Mouse (Mus musculus): ENCODE measurements at regions not wholly inside any gene's neighbourhood (a gene's known extent, or its start where the extent isn't known, plus 50 kb on each side); places are given as distances from the start of the nearest gene placed in this dataset.

DNA sequence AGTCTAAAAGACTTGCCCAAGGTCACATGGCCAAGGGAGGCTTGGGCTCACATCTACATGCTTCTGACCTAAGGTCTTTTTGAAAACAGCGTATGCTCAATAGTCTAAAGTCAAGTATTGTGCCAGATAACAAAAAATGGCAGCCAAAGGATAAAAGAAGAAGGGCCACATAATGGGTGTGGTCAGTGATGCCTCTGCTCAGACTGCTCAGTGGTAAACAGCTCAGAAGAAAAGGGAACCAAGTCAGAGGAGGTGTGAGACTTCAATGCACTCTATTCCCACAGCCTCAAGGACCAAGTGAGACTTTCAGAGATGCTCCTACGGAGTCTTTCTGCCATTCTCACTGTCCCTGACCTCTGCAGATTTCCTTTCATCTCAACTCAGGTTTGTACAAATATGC is 373.5 kb downstream of the H2al1j start:
- Histone ChIP-seq H3K27ac (replicated peaks in 1 of 2; ENCODE audit: control insufficient read depth in 1 of 2, insufficient read depth in 1 of 2, low read depth in 2 of 2, low read length in 2 of 2) (no peak overlapping the region), H3K4me2 (ENCODE audit: low read length) (no peak overlapping the region), H3K27me3 (ENCODE audit: control insufficient read depth, insufficient read depth, low read length) (no peaks in the 10 kb centered on the region), H3K36me3 (ENCODE audit: control insufficient read depth, insufficient read depth, low read length) (no peaks in the 10 kb centered on the region), H3K9me3 (ENCODE audit: control insufficient read depth, low read length) (no peaks in the 10 kb centered on the region), H3K4me3 (ENCODE audit: control insufficient read depth in 1 of 2, insufficient read depth in 1 of 2, low read depth in 1 of 2, low read length in 2 of 2) (no peak overlapping the region), H3K4me1 (ENCODE audit: control insufficient read depth in 2 of 2, insufficient read depth in 2 of 2, low read length in 2 of 2) (no peaks in the 10 kb centered on the region), H3K9ac (ENCODE audit: low read length) (no peak overlapping the region)
- no peak for ATAC-seq (ENCODE audit: insufficient number of reproducible peaks, insufficient read depth, low FRiP score, low read depth)
- 77% methylated on average over 2 of the region's 2 CpGs for WGBS

DNA sequence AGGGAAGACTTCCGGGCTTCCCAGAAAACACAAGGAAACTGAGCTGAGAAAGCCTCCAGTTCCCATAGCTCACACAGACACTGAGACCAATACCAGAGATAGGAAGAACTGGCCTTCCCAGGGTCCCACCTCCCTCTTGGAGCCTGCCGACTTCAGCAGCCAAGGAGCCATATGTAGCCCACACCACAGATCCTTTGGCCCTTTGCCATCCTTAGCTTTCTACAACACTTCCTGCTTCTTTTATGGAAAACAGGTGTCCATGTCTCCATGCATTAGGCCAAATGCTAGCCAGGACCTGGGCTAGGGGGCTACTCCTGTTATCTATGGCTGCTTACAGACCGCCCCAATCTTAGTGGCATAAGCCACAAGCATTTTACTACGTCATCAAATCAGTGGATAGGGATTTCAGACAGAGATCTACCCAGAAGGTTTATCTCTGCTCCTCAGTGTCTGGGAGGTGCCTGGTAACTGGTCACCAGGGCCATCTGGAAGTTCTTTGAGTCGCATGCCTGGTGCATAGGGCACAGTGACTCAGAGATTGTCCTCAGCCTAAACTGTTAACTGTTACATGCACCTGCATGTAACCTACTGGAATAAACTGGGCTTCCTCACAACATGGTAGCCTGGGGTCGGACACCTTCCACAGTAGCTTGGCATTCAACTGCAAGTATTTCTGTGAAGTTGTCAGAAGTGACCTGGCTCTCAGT is 378.4 kb downstream of the H2al1j start:
- H3K27me3 ChIP-seq (ENCODE audit: control insufficient read depth, insufficient read depth, low read length): peaks cover 6% of the 10 kb centered on the region; the same call in 1 of the 2 replicates

DNA sequence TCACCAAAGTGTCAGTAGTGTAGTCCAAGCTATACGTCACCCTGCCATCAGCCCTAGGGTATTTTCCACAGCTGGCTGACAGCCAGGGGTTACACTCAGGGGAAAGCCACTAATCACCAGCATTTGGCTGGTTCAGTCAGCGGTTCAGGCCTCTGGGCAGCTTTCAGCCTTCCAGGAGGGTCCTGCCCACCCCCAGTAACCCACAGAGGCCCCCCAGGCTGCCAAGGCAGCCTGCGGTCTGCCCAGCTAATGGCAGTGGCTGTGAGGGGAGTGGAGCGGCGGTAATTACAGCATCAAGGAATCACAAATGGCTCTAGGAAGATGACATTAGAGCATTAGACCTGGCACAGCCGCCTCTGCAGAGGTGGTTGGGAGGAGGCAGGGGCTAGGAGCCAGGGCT is 379.7 kb downstream of the H2al1j start:
- ATAC-seq (ENCODE audit: insufficient number of reproducible peaks, insufficient read depth, low FRiP score, low read depth): no peak
- Histone ChIP-seq H3K36me3 (ENCODE audit: control insufficient read depth, insufficient read depth, low read length) (no peaks in the 10 kb centered on the region), H3K4me3 (ENCODE audit: control insufficient read depth in 1 of 2, insufficient read depth in 1 of 2, low read depth in 1 of 2, low read length in 2 of 2) (no peak overlapping the region), H3K27ac (replicated peaks in 1 of 2; ENCODE audit: control insufficient read depth in 1 of 2, insufficient read depth in 1 of 2, low read depth in 2 of 2, low read length in 2 of 2) (no peak overlapping the region), H3K4me2 (ENCODE audit: low read length) (no peak overlapping the region), H3K9me3 (ENCODE audit: control insufficient read depth, low read length) (no peaks in the 10 kb centered on the region), H3K4me1 (ENCODE audit: control insufficient read depth in 2 of 2, insufficient read depth in 2 of 2, low read length in 2 of 2) (peaks cover 10 to 11% of the 10 kb centered on the region in 2 experiments; a peak in 2 of 4 replicates), H3K9ac (ENCODE audit: low read length) (no peak overlapping the region), H3K27me3 (ENCODE audit: control insufficient read depth, insufficient read depth, low read length) (peaks cover 6% of the 10 kb centered on the region; the same call in 1 of the 2 replicates)
- WGBS: 59% methylated on average over 6 of the region's 6 CpGs

More for the DNA sequence above, 378.4 kb downstream of the H2al1j start:
- H3K27ac ChIP-seq (replicated peaks in 1 of 2; ENCODE audit: control insufficient read depth in 1 of 2, insufficient read depth in 1 of 2, low read depth in 2 of 2, low read length in 2 of 2): no peak overlapping the region
- H3K4me1 ChIP-seq (ENCODE audit: control insufficient read depth in 2 of 2, insufficient read depth in 2 of 2, low read length in 2 of 2): peaks cover 10 to 11% of the 10 kb centered on the region in 2 experiments; a peak in 2 of 4 replicates
- WGBS: 68% methylated on average over 6 of the region's 6 CpGs
- no peak overlapping the region for H3K4me2 ChIP-seq (ENCODE audit: low read length)
- no peak overlapping the region for H3K9ac ChIP-seq (ENCODE audit: low read length)
- H3K36me3 ChIP-seq (ENCODE audit: control insufficient read depth, insufficient read depth, low read length): no peaks in the 10 kb centered on the region
- no peaks in the 10 kb centered on the region for H3K9me3 ChIP-seq (ENCODE audit: control insufficient read depth, low read length)
- ATAC-seq (ENCODE audit: insufficient number of reproducible peaks, insufficient read depth, low FRiP score, low read depth): no peak
- no peak overlapping the region for H3K4me3 ChIP-seq (ENCODE audit: control insufficient read depth in 1 of 2, insufficient read depth in 1 of 2, low read depth in 1 of 2, low read length in 2 of 2)

DNA sequence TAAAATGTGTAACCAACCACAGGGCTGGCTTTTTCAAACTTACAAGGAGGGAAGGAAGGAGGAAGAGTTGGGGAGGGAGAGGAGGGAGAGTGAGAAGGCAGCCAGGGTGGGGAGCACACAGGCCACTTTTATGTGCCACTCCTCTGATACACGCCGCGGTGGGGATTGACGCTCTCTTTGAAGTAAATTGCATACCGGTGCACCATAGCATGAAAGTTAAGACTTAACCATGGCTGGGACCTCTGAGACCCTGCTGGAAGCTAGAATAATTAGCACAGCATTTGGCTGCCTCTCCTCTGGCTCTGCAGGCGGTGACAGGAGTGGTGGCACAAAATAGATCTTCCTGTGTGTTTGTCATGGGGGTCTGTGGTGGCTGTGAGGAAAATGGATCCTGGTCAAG is 380.7 kb downstream of the H2al1j start:
- peaks cover 10 to 11% of the 10 kb centered on the region in 2 experiments; a peak in 2 of 4 replicates for H3K4me1 ChIP-seq (ENCODE audit: control insufficient read depth in 2 of 2, insufficient read depth in 2 of 2, low read length in 2 of 2)
- H3K9ac ChIP-seq (ENCODE audit: low read length): no peak overlapping the region
- WGBS: 61% methylated on average over 6 of the region's 6 CpGs
- ATAC-seq (ENCODE audit: insufficient number of reproducible peaks, insufficient read depth, low FRiP score, low read depth): no peak
- H3K36me3 ChIP-seq (ENCODE audit: control insufficient read depth, insufficient read depth, low read length): no peaks in the 10 kb centered on the region
- no peak overlapping the region for H3K4me2 ChIP-seq (ENCODE audit: low read length)
- H3K27ac ChIP-seq (replicated peaks in 1 of 2; ENCODE audit: control insufficient read depth in 1 of 2, insufficient read depth in 1 of 2, low read depth in 2 of 2, low read length in 2 of 2): no peak overlapping the region
- H3K27me3 ChIP-seq (ENCODE audit: control insufficient read depth, insufficient read depth, low read length): peaks cover 6% of the 10 kb centered on the region; the same call in 1 of the 2 replicates
- H3K4me3 ChIP-seq (ENCODE audit: control insufficient read depth in 1 of 2, insufficient read depth in 1 of 2, low read depth in 1 of 2, low read length in 2 of 2): no peak overlapping the region
- no peaks in the 10 kb centered on the region for H3K9me3 ChIP-seq (ENCODE audit: control insufficient read depth, low read length)

DNA sequence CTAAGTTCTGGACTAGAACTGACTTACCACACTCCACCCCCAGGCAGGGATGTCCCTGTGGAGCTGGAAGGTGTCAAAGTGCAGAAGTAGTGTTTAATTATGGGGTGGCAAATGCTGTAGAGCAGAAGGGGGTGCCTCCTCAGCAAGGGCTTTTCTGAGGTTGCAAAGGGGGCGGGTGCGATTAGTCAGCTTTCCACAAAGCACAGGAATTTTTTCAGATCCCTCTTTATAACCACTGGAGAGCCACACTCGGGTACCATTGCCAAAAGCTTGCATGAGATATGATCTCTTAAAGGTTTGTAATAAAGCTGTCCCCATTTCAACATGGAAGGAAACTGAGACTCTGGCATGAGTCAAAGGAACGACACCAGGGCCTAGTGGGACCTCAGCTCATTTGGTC is 381.7 kb downstream of the H2al1j start:
- H3K36me3 ChIP-seq (ENCODE audit: control insufficient read depth, insufficient read depth, low read length): no peaks in the 10 kb centered on the region
- H3K9ac ChIP-seq (ENCODE audit: low read length): no peak overlapping the region
- no peak overlapping the region for H3K4me2 ChIP-seq (ENCODE audit: low read length)
- H3K27me3 ChIP-seq (ENCODE audit: control insufficient read depth, insufficient read depth, low read length): peaks cover 6% of the 10 kb centered on the region; the same call in 1 of the 2 replicates
- H3K4me1 ChIP-seq (ENCODE audit: control insufficient read depth in 2 of 2, insufficient read depth in 2 of 2, low read length in 2 of 2): peaks cover 10 to 11% of the 10 kb centered on the region in 2 experiments; a peak in 2 of 4 replicates
- no peaks in the 10 kb centered on the region for H3K9me3 ChIP-seq (ENCODE audit: control insufficient read depth, low read length)
- ATAC-seq (ENCODE audit: insufficient number of reproducible peaks, insufficient read depth, low FRiP score, low read depth): no peak
- WGBS: 73% methylated on average over 4 of the region's 4 CpGs
- no peak overlapping the region for H3K4me3 ChIP-seq (ENCODE audit: control insufficient read depth in 1 of 2, insufficient read depth in 1 of 2, low read depth in 1 of 2, low read length in 2 of 2)
- H3K27ac ChIP-seq (replicated peaks in 1 of 2; ENCODE audit: control insufficient read depth in 1 of 2, insufficient read depth in 1 of 2, low read depth in 2 of 2, low read length in 2 of 2): no peak overlapping the region

DNA sequence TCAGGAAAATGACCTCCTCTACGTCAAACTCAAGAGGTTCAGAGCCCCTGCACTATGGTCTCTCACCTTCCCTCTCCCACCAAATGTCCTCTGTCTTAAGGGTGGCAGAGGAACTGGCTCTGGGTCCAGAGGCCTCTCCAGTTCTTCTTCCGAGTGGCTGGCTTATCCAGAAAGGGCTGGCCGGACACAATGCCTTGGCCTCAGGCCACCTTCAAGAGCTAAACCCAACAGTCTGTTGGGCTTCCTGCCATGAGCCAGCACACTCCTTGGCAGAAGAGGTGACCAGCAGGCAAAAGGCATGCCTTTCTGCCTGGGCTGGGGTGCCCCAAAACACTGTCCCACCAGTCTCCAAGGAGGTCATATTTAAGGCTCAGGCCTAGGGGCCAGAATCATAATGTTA is 385.8 kb downstream of the H2al1j start:
- H3K36me3 ChIP-seq (ENCODE audit: control insufficient read depth, insufficient read depth, low read length): no peaks in the 10 kb centered on the region
- no peak overlapping the region for H3K27ac ChIP-seq (replicated peaks in 1 of 2; ENCODE audit: control insufficient read depth in 1 of 2, insufficient read depth in 1 of 2, low read depth in 2 of 2, low read length in 2 of 2)
- H3K27me3 ChIP-seq (ENCODE audit: control insufficient read depth, insufficient read depth, low read length): 0 out of 2 replicates have a peak, but pooled peaks cover 2% of the 10 kb centered on the region
- ATAC-seq (ENCODE audit: insufficient number of reproducible peaks, insufficient read depth, low FRiP score, low read depth): no peak
- no peak overlapping the region for H3K9ac ChIP-seq (ENCODE audit: low read length)
- H3K4me3 ChIP-seq (ENCODE audit: control insufficient read depth in 1 of 2, insufficient read depth in 1 of 2, low read depth in 1 of 2, low read length in 2 of 2): no peak overlapping the region
- peaks cover 0 to under 1% of the 10 kb centered on the region in 2 experiments; a peak in 1 of 4 replicates for H3K4me1 ChIP-seq (ENCODE audit: control insufficient read depth in 2 of 2, insufficient read depth in 2 of 2, low read length in 2 of 2)
- no peaks in the 10 kb centered on the region for H3K9me3 ChIP-seq (ENCODE audit: control insufficient read depth, low read length)
- 65% methylated on average over 3 of the region's 3 CpGs for WGBS
- no peak overlapping the region for H3K4me2 ChIP-seq (ENCODE audit: low read length)

DNA sequence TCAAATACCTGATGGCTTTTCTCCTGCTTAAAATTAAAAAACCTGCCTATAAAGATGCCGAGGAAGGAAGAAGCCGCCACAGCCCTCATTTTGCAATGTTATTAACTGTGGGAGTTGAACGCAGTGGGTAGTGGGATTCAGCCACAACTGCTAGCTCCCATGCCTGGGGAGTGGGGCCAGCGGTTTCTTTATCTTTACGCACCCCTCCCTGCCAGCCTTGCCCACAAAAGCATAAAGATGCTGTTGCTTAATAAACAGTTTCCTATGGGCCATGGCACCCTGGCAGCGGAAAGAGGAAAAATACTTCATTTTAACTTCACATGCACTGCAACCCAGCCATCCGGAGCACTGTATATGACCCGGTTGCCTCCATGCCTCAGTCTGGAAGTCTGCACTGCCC is 389.2 kb downstream of the H2al1j start:
- 76% methylated on average over 8 of the region's 8 CpGs for WGBS
- no peak overlapping the region for H3K27ac ChIP-seq (replicated peaks in 1 of 2; ENCODE audit: control insufficient read depth in 1 of 2, insufficient read depth in 1 of 2, low read depth in 2 of 2, low read length in 2 of 2)
- no peak for ATAC-seq (ENCODE audit: insufficient number of reproducible peaks, insufficient read depth, low FRiP score, low read depth)

More for the DNA sequence above, 389.2 kb downstream of the H2al1j start:
- no peak overlapping the region for H3K9ac ChIP-seq (ENCODE audit: low read length)
- H3K27me3 ChIP-seq (ENCODE audit: control insufficient read depth, insufficient read depth, low read length): no peaks in the 10 kb centered on the region
- H3K36me3 ChIP-seq (ENCODE audit: control insufficient read depth, insufficient read depth, low read length): no peaks in the 10 kb centered on the region
- no peaks in the 10 kb centered on the region for H3K9me3 ChIP-seq (ENCODE audit: control insufficient read depth, low read length)
- peaks cover 3 to 4% of the 10 kb centered on the region in 2 experiments; a peak in 3 of 4 replicates for H3K4me1 ChIP-seq (ENCODE audit: control insufficient read depth in 2 of 2, insufficient read depth in 2 of 2, low read length in 2 of 2)
- H3K4me3 ChIP-seq (ENCODE audit: control insufficient read depth in 1 of 2, insufficient read depth in 1 of 2, low read depth in 1 of 2, low read length in 2 of 2): no peak overlapping the region
- H3K4me2 ChIP-seq (ENCODE audit: low read length): no peak overlapping the region
